Mouse (Mus musculus) embryo, embryonic 9.5 days (tissue): ENCODE data around the gene Pdcd1lg2.
A peak's percentile ranks its signal among the peaks of the same experiment; 100 is the strongest.

Source experiments
- DNase-seq: peaks from one replicate; pipeline ENCODE4 v3.0.0-alpha.2; 2017; ENCODE audit errors: extremely low spot score

Gene Pdcd1lg2

GRCm38 (mm10) chr19:29410619-29411018, at the start of gene Pdcd1lg2:
Pdcd1lg2 (plus strand) TSS chr19:29410919.
- no peak for DNase-seq

GRCm38 (mm10) chr19:29361468-29362130, 49.1 kb upstream of the Pdcd1lg2 start:
- DNase-seq = peak; percentile 84

GRCm38 (mm10) chr19:29362173-29362930, 48.4 kb upstream of the Pdcd1lg2 start:
- no peak for DNase-seq

GRCm38 (mm10) chr19:29363557-29363956, 47.2 kb upstream of the Pdcd1lg2 start:
- no peak for DNase-seq

GRCm38 (mm10) chr19:29364076-29364475, 46.6 kb upstream of the Pdcd1lg2 start:
- no peak for DNase-seq

GRCm38 (mm10) chr19:29365105-29365504, 45.6 kb upstream of the Pdcd1lg2 start:
- DNase-seq = no peak

GRCm38 (mm10) chr19:29366226-29366968, 44.3 kb upstream of the Pdcd1lg2 start:
- no peak for DNase-seq

GRCm38 (mm10) chr19:29366969-29367622, 43.6 kb upstream of the Pdcd1lg2 start, which contains the start of the genes Plgrkt and Cd274:
Plgrkt (minus strand) TSS chr19:29367390.
Cd274 (plus strand) TSS chr19:29367455.
- peak; percentile 56 for DNase-seq

GRCm38 (mm10) chr19:29368041-29368440, 42.7 kb upstream of the Pdcd1lg2 start:
- no peak for DNase-seq

GRCm38 (mm10) chr19:29368671-29369309, 41.9 kb upstream of the Pdcd1lg2 start:
- DNase-seq = no peak

GRCm38 (mm10) chr19:29370112-29370511, 40.6 kb upstream of the Pdcd1lg2 start:
- DNase-seq = no peak

- DNase-seq = no peak
These were observed 40.0 kb upstream of the Pdcd1lg2 start for GRCm38 (mm10) chr19:29370545-29371283.

- no peak for DNase-seq
These were observed 39.2 kb upstream of the Pdcd1lg2 start for GRCm38 (mm10) chr19:29371284-29372081.

GRCm38 (mm10) chr19:29372138-29372537, 38.6 kb upstream of the Pdcd1lg2 start:
- DNase-seq = no peak

- no peak for DNase-seq
These were observed 38.1 kb upstream of the Pdcd1lg2 start for GRCm38 (mm10) chr19:29372621-29373020.

- DNase-seq = no peak
These were observed 37.3 kb upstream of the Pdcd1lg2 start for GRCm38 (mm10) chr19:29373438-29373837.

- no peak for DNase-seq
These were observed 35.8 kb upstream of the Pdcd1lg2 start for GRCm38 (mm10) chr19:29374947-29375346.

GRCm38 (mm10) chr19:29376382-29376781, 34.3 kb upstream of the Pdcd1lg2 start:
- no peak for DNase-seq

- DNase-seq = no peak
These were observed 30.7 kb upstream of the Pdcd1lg2 start for GRCm38 (mm10) chr19:29379839-29380603.
